Mouse (Mus musculus): ENCODE data around the gene Golim4. TPM values are rescaled to one million over a fixed set of nuclear protein-coding genes. Genes with fewer than 3 reads are reported as not detected.

Golim4 gene
- total and polyA plus RNA-seq, 3 experiments = 12.9 to 30.2 TPM; not detected in 1

DNA sequence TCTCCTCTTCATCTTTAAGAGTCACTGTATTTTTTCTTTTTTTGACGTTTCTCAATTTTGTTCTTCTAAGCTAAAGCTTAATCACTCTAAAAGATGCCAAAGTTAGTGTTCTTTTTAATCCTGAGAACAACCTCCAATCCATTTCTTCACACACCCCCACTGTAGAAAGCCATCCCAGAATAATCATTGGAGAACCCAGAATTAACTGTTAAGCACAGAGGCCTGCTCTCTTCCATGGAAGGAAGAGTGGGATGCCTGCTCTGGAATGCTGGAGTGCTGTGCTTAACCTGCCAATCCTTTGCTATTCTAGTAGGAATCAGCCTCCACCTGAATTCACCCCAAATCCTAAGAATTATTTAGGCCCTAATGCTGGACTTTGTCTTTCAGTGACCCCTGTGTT, 67.4 kb downstream of the Golim4 start:
- no peaks in the 10 kb centered on the region for H3K27me3 ChIP-seq (ENCODE audit: control insufficient read depth in 1 of 2, insufficient read depth in 2 of 2, low read length in 2 of 2)
- no peaks in the 10 kb centered on the region for H3K4me1 ChIP-seq (ENCODE audit: control insufficient read depth in 1 of 2, insufficient read depth in 2 of 2, low read length in 2 of 2)
- H3K79me2 ChIP-seq (ENCODE audit: control insufficient read depth, insufficient read depth, low read length, poor library complexity) = no peaks in the 10 kb centered on the region
- H3K9me3 ChIP-seq (replicated peaks; ENCODE audit: insufficient read depth, low read length) = no peaks in the 10 kb centered on the region
- no peak for DNase-seq (ENCODE audit: low read depth, low spot score)
- TF ChIP-seq USF2 (IDR thresholded peaks at IDR 0.05; ENCODE audit: borderline replicate concordance in 1 of 2, insufficient read depth in 1 of 2, low read depth in 1 of 2, low read length in 2 of 2) = no peak
- no peak for TF ChIP-seq GATA1 (IDR thresholded peaks at IDR 0.05; ENCODE audit: low read depth, low read length)
- no peak for TF ChIP-seq POLR2A (IDR thresholded peaks at IDR 0.05; ENCODE audit: control insufficient read depth in 1 of 2, insufficient read depth in 1 of 2, low read depth in 1 of 2, low read length in 2 of 2, poor library complexity in 1 of 2)
- TF ChIP-seq ZMIZ1 (IDR thresholded peaks at IDR 0.05; ENCODE audit: low read depth, low read length) = no peak
- TF ChIP-seq MEF2A (IDR thresholded peaks at IDR 0.05; ENCODE audit: extremely low read depth, insufficient replicate concordance, low read depth, low read length, poor library complexity, severe bottlenecking) = no peak
- no peak for TF ChIP-seq E2F4 (IDR thresholded peaks at IDR 0.05; ENCODE audit: borderline replicate concordance, low read depth, low read length)
- no peak for TF ChIP-seq USF1 (IDR thresholded peaks at IDR 0.05; ENCODE audit: low read depth, low read length)
- no peak for TF ChIP-seq MAX (IDR thresholded peaks at IDR 0.05; ENCODE audit: low read length)
- TF ChIP-seq SMC3 (IDR thresholded peaks at IDR 0.05; ENCODE audit: low read depth, low read length) = no peak
- no peak for TF ChIP-seq CHD1 (IDR thresholded peaks at IDR 0.05; ENCODE audit: low read depth, low read length)
- no peak for TF ChIP-seq TAL1 (IDR thresholded peaks at IDR 0.05; ENCODE audit: low read length)
- no peak for TF ChIP-seq TCF12 (IDR thresholded peaks at IDR 0.05; ENCODE audit: low read depth, low read length)
- no peak for TF ChIP-seq EP300 (IDR thresholded peaks at IDR 0.05; ENCODE audit: low read depth in 1 of 2, low read length in 2 of 2)
- TF ChIP-seq NELFE (IDR thresholded peaks at IDR 0.05; ENCODE audit: low read depth, low read length) = no peak
- TF ChIP-seq POLR2AphosphoS2 (IDR thresholded peaks at IDR 0.05; ENCODE audit: low read length) = no peak
- no peak for TF ChIP-seq POLR2AphosphoS5 (IDR thresholded peaks at IDR 0.05; ENCODE audit: borderline replicate concordance, low read depth, low read length)
- TF ChIP-seq RCOR1 (IDR thresholded peaks at IDR 0.05; ENCODE audit: low read depth, low read length) = no peak
- TF ChIP-seq GABPA (IDR thresholded peaks at IDR 0.05; ENCODE audit: low read depth, low read length) = no peak
- no peak for TF ChIP-seq KAT2A (conservative IDR thresholded peaks at IDR 0.05; ENCODE audit: low read depth, low read length)
- H3K9ac ChIP-seq (ENCODE audit: control insufficient read depth, low read depth, low read length, poor library complexity, severe bottlenecking) = no peak overlapping the region
- no peaks in the 10 kb centered on the region; a peak in 2 of 4 replicates for H3K36me3 ChIP-seq (ENCODE audit: control insufficient read depth in 1 of 2, insufficient read depth in 2 of 2, low read length in 2 of 2)
- no peak overlapping the region for H3K27ac ChIP-seq (ENCODE audit: control insufficient read depth, low read depth, low read length)
- no peak overlapping the region for H3K4me3 ChIP-seq (ENCODE audit: control insufficient read depth in 1 of 2, insufficient read depth in 1 of 2, low read depth in 2 of 2, low read length in 2 of 2)

DNA sequence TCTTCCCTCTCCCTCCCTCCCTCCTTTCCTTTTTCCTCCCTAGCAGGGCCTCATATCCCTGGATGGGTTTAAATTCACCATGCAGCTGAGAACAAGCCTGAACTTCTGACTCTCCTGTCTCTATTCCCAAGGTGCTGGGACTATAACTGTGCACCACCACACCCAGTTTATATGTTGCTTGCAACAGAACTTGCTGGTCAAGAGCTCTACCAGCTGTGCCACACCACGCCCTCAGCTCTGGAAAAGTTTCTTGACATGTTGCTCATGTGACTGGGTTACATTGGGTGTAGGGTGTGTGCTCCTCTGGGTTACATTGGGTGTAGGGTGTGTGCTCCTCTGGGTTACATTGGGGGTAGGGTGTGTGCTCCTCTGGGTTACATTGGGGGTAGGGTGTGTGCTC, 75.2 kb downstream of the Golim4 start:
- no peak for DNase-seq (ENCODE audit: low read depth, low spot score)
- TF ChIP-seq ZMIZ1 (IDR thresholded peaks at IDR 0.05; ENCODE audit: low read depth, low read length) (no peak), E2F4 (IDR thresholded peaks at IDR 0.05; ENCODE audit: borderline replicate concordance, low read depth, low read length) (no peak), CHD2 (IDR thresholded peaks at IDR 0.05; ENCODE audit: low read length) (no peak), SIN3A (IDR thresholded peaks at IDR 0.05; ENCODE audit: low read length) (no peak), TCF12 (IDR thresholded peaks at IDR 0.05; ENCODE audit: low read depth, low read length) (no peak), ZNF384 (IDR thresholded peaks at IDR 0.05; ENCODE audit: low read depth, low read length) (no peak), MYC (IDR thresholded peaks at IDR 0.05; ENCODE audit: low read depth, low read length) (no peak), MYB (IDR thresholded peaks at IDR 0.05; ENCODE audit: low read depth, low read length) (no peak), USF2 (IDR thresholded peaks at IDR 0.05; ENCODE audit: borderline replicate concordance in 1 of 2, insufficient read depth in 1 of 2, low read depth in 1 of 2, low read length in 2 of 2) (no peak), RCOR1 (IDR thresholded peaks at IDR 0.05; ENCODE audit: low read depth, low read length) (no peak), GABPA (IDR thresholded peaks at IDR 0.05; ENCODE audit: low read depth, low read length) (no peak)
- no peaks in the 10 kb centered on the region for H3K36me3 ChIP-seq (ENCODE audit: control insufficient read depth in 1 of 2, insufficient read depth in 2 of 2, low read length in 2 of 2)

More for the DNA sequence above, 75.2 kb downstream of the Golim4 start:
- no peaks in the 10 kb centered on the region for H3K9me3 ChIP-seq (replicated peaks; ENCODE audit: insufficient read depth, low read length)
- H3K9ac ChIP-seq (ENCODE audit: control insufficient read depth, low read depth, low read length, poor library complexity, severe bottlenecking) = no peak overlapping the region
- no peak overlapping the region for H3K4me3 ChIP-seq (ENCODE audit: control insufficient read depth in 1 of 2, insufficient read depth in 1 of 2, low read depth in 2 of 2, low read length in 2 of 2)
- H3K27ac ChIP-seq (ENCODE audit: control insufficient read depth, low read depth, low read length) = no peak overlapping the region
- no peaks in the 10 kb centered on the region for H3K79me2 ChIP-seq (ENCODE audit: control insufficient read depth, insufficient read depth, low read length, poor library complexity)
- no peaks in the 10 kb centered on the region for H3K27me3 ChIP-seq (ENCODE audit: control insufficient read depth in 1 of 2, insufficient read depth in 2 of 2, low read length in 2 of 2)
- H3K4me1 ChIP-seq (ENCODE audit: control insufficient read depth in 1 of 2, insufficient read depth in 2 of 2, low read length in 2 of 2) = no peaks in the 10 kb centered on the region
